Mouse (Mus musculus) effector memory CD4-positive, alpha-beta T cell, adult 7 months (primary cell): ENCODE measurements around the gene Lgr5. TPM values are rescaled to one million over a fixed set of nuclear protein-coding genes. Genes with fewer than 3 reads are reported as not detected.

ENCODE experiments used
- polyA plus RNA-seq: library from polyadenylated mRNA; unstranded; fragments of 100-300 nt; shearing (Covaris generic); gene quantifications from one replicate; pipeline ENCODE4 v1.2.1, GENCODE M21; 2017

Gene Lgr5
- not detected for polyA plus RNA-seq

GRCm38 (mm10) chr10:115587301-115587969 is at the start of gene Lgr5:
Gene Lgr5, minus strand, starts transcription at chr10:115587780.

GRCm38 (mm10) chr10:115569712-115570491 is 17.7 kb downstream of the Lgr5 start, which contains the start of gene A930009A15Rik:
Gene A930009A15Rik, plus strand, starts transcription at chr10:115569986.

Other genes starting within 250 kb of the Lgr5 start
- gene Tmem19, start 225.3 kb downstream of the Lgr5 start, polyA plus RNA-seq: 12.8 TPM
- 5.8 TPM for gene Thap2, start 203.3 kb downstream of the Lgr5 start, polyA plus RNA-seq
- 21.6 TPM for gene Zfc3h1, start 202.8 kb downstream of the Lgr5 start, polyA plus RNA-seq
- gene A930009A15Rik, start 17.8 kb downstream of the Lgr5 start, polyA plus RNA-seq: not detected
- not detected for gene Tspan8, start 229.1 kb upstream of the Lgr5 start, polyA plus RNA-seq